Mouse (Mus musculus) spleen, postnatal 36 days (tissue): Measurements from ENCODE around the gene Sertad1.
"Not testable (repeated sequence)": the region's sequence is repeated elsewhere in the genome, so short reads cannot be mapped to it uniquely, and the experiment has no call there.

Experiments
- DNase-seq, 2 experiments: peaks; one replicate each; pipeline ENCODE4 v3.0.0; 2022; ENCODE audit warnings: low spot score in 2 of 2, mixed read lengths in 1 of 2

The Sertad1 gene

GRCm38 (mm10) chr7:27473156-27473834 lies 13.4 kb upstream of the Sertad1 start, which contains the start of gene Sertad3:
Gene Sertad3, plus strand, starts transcription at chr7:27473768.
- DNase-seq = peak; percentile 98

GRCm38 (mm10) chr7:27473835-27474489 lies 12.7 kb upstream of the Sertad1 start:
- DNase-seq = no peak

DNA sequence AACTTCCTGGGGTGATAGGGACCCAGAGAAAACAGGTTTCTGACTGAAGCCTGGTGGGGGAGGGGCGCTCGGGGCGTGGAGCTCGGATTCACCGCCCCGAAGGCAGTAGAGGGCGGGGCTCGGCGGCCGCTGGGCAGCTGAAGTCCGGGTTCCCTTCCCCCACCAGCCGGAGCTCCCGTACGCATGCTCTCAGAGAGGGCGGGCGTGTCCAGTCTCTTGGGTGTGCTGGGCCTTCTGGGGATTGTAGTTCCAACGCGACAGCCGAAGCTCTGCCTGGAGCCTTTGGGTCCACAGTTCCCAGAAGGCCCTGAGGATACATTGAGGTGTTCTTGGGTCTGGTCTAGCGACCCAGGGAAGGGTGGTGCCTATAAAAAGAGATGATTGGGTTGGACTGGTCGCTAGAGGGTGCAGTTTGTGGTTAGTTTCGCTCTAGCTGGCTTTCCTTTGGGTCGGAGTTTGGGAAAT lies 12.2 kb upstream of the Sertad1 start:
- DNase-seq = peak; percentile 99

GRCm38 (mm10) chr7:27475596-27475995 lies 11.1 kb upstream of the Sertad1 start:
- DNase-seq = no peak

DNA sequence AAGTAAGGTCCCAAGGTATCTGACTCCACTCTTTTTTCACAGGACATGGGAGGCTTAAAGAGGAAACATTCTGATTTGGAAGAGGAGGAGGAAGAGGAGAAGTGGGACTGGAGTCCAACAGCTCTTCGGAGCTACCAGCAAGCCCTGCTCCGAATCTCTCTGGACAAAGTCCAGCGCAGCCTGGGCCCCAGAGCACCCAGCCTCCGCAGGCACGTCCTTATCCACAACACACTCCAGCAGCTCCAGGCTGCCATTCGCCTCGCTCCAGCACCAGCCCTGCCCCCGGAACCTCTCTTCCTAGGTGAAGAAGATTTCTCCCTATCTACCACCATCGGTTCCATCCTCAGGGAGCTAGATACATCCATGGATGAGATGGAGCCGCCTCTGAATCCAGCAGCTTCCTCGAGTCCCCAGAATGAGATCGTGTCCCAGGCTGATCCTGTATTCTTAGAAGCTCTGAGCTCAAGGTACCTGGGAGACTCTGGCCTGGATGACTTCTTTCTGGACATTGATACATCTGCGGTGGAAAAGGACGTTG lies 10.5 kb upstream of the Sertad1 start:
- no peak for DNase-seq

DNA sequence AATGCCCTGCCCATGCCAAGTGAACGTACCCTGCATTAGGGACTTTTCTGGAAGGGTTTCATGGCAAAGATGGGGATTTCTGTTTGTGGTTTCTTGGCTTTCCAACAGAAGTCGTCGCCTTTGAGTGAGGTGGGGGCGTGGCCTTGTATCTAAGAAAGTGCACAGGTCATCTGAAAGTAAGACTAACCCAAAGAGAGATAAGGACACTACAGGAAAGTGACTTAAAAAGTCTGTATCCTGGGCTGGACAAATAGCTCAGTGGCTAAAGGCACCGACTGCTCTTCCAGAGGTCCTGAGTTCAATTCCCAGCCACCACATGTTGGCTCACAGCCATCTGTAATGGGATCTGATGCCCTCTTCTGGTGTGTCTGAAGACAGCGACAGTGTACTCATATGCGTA lies 8.1 kb upstream of the Sertad1 start:
- DNase-seq = no peak

GRCm38 (mm10) chr7:27479750-27480149 lies 7.0 kb upstream of the Sertad1 start:
- no peak for DNase-seq

DNA sequence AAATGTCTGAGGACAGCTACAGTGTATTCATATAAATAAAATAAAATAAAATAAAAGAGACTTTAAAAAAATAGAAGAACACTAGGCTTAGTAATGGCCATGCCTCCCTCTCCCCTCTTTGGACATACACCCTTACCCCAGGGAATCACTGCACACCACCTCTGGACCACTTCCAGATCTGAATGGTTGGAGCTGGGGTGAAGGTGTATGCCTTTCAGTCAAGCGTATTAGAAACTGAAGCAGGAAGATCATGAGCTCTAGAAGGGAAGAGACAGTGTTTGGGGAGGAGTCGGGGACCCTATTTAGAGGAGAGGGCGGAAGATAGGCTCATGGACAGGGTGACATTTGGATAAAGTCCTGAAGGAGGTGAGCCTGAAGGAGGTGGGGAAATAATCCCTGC lies 6.2 kb upstream of the Sertad1 start:
- DNase-seq = no peak

- no peak for DNase-seq
These were observed 5.6 kb upstream of the Sertad1 start for GRCm38 (mm10) chr7:27480927-27481626.

DNA sequence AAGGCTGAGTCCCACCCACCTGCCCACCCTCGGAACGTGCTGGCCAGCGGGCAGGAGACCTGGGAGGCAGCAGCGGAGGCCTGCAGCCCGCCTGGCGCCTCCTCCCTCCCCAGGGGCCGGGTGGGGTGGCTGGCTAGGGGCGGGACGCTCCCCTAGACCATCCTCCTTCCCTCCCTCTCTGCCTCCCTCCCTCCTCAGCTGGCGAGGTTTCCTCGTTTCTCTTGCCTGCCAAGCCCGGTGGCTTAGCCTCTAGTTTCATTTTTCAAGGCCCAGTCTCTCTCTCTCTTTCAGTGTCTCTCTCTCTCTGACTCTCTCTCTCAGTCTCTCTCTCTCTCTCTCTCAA lies 5.1 kb upstream of the Sertad1 start:
- DNase-seq = peak; percentile 82

DNA sequence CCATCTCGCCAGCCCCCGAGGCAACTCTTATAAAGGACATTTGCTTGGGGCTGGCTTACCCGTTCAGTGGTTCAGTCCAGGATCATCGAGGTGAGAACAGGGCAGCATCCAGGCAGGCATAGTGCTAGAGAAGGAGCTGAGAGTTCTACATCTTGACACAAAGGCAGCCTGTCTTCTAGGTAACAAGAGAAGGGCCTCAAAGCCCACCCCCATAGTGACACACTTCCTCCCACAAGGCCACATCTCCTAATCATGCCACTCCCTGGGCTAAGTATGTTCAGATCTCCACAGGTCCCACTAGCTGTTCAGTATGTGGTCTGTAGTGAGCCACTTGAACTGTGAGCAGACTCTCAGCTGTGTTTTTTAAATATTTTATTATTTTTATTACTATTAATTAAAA lies 2.9 kb upstream of the Sertad1 start:
- no peak for DNase-seq

DNA sequence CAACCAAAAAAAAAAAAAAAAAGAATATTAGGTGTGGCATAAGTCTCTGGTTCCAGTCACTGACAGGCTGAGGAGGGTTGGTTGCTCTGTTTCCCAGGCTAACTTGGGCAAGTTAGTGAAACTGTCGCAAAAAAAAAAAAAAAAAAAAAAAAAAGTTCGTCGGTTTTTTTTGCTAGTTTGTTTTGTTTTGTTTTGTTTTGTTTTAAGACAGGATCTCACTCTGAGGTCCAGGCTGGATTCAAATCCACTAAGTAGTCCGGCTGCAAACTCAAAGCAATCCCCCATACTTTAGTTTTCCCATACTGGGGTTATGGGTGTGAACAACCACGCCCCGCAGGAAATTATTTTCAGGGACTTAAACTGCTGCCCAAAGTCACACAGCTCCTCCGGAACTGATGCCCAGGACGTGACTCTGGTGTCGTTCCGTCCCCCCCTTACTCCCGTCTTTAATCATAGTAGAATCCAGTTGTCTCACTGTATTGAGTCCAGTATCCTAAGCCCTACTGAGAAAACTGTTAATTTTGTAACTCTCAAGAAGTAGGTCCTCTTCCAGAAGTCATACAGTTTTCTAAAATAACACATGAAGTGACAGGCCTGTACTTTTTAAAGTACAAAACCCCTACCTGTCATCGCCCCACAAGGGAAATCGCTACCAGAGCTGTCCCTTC lies 474 bp upstream of the Sertad1 start:
- DNase-seq = peak in 1 of 2 experiments; percentile 53

GRCm38 (mm10) chr7:27487740-27488268 lies 1.1 kb downstream of the Sertad1 start:
- no peak for DNase-seq

- no peak for DNase-seq
These were observed 2.7 kb downstream of the Sertad1 start for GRCm38 (mm10) chr7:27489270-27489869.

DNA sequence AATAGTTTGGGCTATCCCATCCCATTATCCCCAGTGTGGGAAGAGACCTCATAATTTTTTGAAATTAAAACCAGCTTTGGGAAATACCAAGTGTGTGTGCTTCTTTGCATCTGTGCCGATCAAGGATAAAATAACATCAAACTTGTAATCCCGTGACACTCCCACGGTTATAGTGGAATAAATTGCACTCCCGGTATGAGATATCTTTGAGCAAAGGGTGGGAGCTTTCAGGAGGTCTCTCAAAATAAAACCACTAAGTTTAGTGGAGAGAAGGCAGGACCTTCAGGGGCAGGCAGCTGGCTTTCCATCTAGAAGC lies 3.5 kb downstream of the Sertad1 start:
- DNase-seq = no peak

GRCm38 (mm10) chr7:27490543-27491329 lies 4.0 kb downstream of the Sertad1 start:
- DNase-seq = peak; percentile 84 to 87

- DNase-seq = no peak
These were observed 5.1 kb downstream of the Sertad1 start for GRCm38 (mm10) chr7:27491856-27492255.

GRCm38 (mm10) chr7:27493022-27493421 lies 6.3 kb downstream of the Sertad1 start:
- DNase-seq = no peak

GRCm38 (mm10) chr7:27493450-27493849 lies 6.7 kb downstream of the Sertad1 start:
- DNase-seq = no peak

- not testable (repeated sequence) for DNase-seq
These were observed 8.1 kb downstream of the Sertad1 start for GRCm38 (mm10) chr7:27494659-27495367.
